Mouse (Mus musculus) bone marrow, adult 2 months (tissue): ENCODE measurements around the gene Spata2.

Experiments used
- CTCF ChIP-seq: fragments of 200-500 bp; IDR thresholded peaks from 2 replicates; pipeline ENCODE4 v1.5.1; 2011; ENCODE audit warnings: low read length, control low read depth; ENCODE audit not compliant: control insufficient read depth, insufficient read depth
- POLR2A ChIP-seq: fragments of 200-500 bp; IDR thresholded peaks from 2 replicates; pipeline ENCODE4 v1.6.1; 2011; ENCODE audit warnings: low read depth, mild to moderate bottlenecking, control low read depth, low read length, borderline replicate concordance; ENCODE audit not compliant: control insufficient read depth

DNA sequence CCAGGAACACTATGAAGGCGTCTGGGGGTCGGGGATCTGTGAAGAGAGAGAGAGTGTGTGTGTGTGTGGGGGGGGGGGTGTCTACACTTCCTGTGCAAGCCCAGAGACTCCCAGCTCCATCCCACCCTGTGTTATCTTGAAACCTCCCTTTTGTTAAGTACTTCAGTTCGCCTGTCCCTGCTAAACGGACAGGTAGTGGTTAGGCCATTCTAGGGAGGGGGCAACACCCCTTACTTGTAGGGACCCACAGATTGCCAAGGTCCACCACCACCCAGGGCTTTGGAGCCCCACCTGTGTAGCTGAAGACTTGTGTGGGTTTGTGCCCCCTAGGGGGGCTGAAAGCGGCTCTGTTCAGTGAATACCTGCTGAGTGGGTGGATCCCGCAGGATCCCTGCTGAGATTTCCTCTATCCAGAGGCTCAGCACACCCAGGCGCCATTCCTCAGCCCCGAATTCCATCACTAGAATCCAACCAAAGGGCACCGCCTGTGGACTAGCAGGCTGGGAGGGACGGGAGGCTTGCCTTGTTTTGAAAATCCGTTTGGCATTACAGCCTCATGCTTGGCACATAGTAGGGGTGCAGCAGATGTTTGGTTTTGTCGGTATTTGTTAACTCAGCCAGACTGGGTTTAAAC, 47.9 kb upstream of the Spata2 start:
- TF ChIP-seq POLR2A (no peak), CTCF (no peak)
